Comparison of ENCODE assay signal across 18 mouse cellular contexts in the genomic region with DNA sequence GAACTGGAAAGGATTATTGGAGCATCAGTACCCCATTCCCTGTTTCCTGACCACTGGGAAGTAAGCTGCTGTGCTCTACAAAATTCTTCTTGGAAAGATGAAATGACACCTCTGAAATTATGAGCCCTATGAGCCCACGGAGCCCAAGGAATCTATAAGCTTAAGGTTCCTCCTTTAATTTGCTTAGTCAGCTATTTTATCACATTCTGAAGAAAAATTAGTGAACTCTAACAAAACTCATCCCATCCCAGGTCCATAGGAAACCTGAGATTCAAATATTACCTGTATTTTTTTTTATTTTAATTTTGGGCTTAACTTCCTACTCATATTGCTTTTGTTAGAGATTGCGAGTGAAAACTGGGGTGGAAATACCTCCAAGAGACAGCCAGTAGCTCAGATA.
"Had no signal": no experiment of that assay in that cellular context is flagged by ENCODE, and none has a peak within 500 bp of the region (broad histone marks: within the 10 kb centered on the region; RNA-seq: fewer than 3 reads in every experiment).

No protein-coding gene starts in this region.

- H3K27me3 ChIP-seq: midbrain, embryonic 12.5 days; neural tube, embryonic 13.5 days; neural tube, embryonic 15.5 days; stomach, embryonic 15.5 days had no signal

- H3K4me3 ChIP-seq: midbrain, embryonic 10.5 days; midbrain, embryonic 12.5 days; myocyte; neural tube, embryonic 13.5 days; neural tube, embryonic 15.5 days; stomach, embryonic 15.5 days had no signal

- H3K9me3 ChIP-seq: midbrain, embryonic 10.5 days; midbrain, embryonic 12.5 days; neural tube, embryonic 13.5 days; neural tube, embryonic 15.5 days; stomach, embryonic 15.5 days had no signal

- H3K4me1 ChIP-seq: midbrain, embryonic 10.5 days; midbrain, embryonic 12.5 days; neural tube, embryonic 13.5 days; neural tube, embryonic 15.5 days; stomach, embryonic 15.5 days had no signal

- H3K27ac ChIP-seq: midbrain, embryonic 10.5 days; midbrain, embryonic 12.5 days; neural tube, embryonic 13.5 days; neural tube, embryonic 15.5 days; stomach, embryonic 15.5 days; stomach, postnatal 0 days had no signal

- H3K36me3 ChIP-seq: midbrain, embryonic 10.5 days; midbrain, embryonic 12.5 days; neural tube, embryonic 13.5 days; neural tube, embryonic 15.5 days; stomach, embryonic 15.5 days had no signal

- DNase-seq: lung, adult 18-20 months; lung, embryonic 14.5 days; lung, postnatal 10 days; lung, postnatal 4 days; midbrain, embryonic 14.5 days; retina, postnatal 1 day; right cerebral cortex, adult 18-20 months; right cerebral cortex, postnatal 14 days; thymus, adult 2 months; thymus, postnatal 25 days; thymus, postnatal 4 days had no signal

- H3K9ac ChIP-seq: lung, embryonic 14.5 days; midbrain, embryonic 12.5 days; neural tube, embryonic 13.5 days; neural tube, embryonic 15.5 days; stomach, embryonic 15.5 days had no signal
